Mouse (Mus musculus) T-cell, adult 2 months (primary cell): ENCODE results near the gene Dlx6.

Experiments used
- DNase-seq: peaks from one replicate; pipeline ENCODE4 v3.0.0; 2022; ENCODE audit warnings: low spot score

Dlx6 gene

DNA sequence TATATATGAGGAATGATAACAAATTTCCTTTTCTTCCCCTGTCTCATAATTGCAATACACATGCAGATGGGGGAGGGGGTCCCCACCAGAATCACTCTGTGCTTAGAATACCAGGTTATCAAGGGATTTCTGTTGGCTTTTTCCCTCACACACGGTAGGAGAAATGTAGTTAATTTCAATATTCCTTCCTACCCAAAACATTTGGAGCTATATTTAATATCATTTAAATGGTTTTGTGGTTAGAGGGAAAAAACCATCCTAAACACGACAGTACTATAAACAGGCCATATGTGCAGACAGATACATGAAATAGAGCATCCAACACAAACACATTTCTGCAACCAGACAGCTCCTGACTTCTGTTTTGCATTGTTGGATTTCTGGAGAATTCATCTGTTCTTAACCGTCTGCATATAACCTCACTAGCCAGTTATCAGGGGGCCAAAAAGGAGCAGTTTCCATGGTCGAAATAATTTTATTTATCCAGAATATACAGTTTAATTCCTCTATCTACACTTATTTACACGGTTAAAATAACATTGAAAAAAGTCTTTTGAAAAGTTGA is 14.3 kb downstream of the Dlx6 start:
- DNase-seq, result no peak

DNA sequence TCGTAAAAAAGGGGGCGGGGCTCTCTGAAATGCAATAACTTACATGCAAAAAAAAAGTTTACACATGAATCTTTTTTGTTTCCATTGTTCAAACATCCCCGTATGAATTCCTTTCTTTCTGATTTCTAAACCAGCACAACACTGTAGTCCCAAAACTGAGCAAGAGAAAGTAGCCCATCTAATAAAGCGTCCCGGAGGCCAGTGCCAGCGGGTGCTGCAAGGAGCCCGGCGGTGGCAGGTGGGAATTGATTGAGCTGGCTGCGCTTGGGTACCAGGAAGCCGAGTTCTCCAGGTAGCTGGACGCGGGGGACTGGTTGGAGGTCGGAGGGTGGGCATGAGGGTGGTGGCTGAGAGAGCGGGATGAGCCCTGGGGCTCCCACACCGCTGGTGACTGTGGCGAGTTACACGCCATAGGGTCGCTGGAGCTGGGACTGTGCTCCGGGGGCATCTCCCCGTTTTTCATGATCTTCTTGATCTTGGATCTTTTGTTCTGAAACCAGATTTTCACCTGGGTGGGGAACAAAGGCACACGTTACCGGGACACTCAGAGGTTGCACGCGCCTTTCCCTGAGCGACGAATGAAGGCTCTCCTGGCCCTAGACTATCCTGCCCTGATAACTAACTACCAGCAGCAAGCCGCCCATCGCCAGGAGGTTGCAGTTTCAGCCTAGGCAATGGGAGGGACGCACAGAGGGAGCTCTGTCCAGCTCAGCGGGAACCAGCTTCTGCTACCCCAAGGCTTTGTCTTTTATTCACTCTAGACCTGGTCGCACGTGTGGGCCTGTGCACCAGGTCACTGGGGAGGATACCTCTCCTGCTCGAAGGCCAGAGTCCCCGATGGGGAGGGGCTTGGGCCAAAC is 15.1 kb downstream of the Dlx6 start:
- no peak for DNase-seq

DNA sequence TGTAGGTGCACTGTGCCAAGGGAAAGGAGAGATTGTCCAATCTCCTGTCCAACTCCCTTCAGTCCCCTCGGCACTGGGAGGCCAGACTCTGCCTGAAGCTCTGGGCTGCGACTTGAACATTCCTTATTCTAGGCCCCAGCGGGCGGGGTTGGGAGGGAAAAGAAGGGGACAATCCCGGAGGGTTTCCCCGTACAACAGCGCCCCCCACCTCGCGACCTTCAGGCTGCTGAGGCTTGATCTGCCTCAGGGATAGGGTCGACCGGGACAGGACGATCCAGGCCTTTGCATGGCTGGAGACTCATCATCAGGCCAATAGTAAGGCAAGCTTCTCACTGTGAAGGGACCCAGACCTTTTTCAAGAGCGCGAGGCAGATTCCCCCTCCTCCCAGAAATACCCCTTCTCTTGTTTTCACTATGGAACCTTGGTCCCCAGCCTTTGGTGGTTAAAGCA is 15.7 kb downstream of the Dlx6 start:
- no peak for DNase-seq

DNA sequence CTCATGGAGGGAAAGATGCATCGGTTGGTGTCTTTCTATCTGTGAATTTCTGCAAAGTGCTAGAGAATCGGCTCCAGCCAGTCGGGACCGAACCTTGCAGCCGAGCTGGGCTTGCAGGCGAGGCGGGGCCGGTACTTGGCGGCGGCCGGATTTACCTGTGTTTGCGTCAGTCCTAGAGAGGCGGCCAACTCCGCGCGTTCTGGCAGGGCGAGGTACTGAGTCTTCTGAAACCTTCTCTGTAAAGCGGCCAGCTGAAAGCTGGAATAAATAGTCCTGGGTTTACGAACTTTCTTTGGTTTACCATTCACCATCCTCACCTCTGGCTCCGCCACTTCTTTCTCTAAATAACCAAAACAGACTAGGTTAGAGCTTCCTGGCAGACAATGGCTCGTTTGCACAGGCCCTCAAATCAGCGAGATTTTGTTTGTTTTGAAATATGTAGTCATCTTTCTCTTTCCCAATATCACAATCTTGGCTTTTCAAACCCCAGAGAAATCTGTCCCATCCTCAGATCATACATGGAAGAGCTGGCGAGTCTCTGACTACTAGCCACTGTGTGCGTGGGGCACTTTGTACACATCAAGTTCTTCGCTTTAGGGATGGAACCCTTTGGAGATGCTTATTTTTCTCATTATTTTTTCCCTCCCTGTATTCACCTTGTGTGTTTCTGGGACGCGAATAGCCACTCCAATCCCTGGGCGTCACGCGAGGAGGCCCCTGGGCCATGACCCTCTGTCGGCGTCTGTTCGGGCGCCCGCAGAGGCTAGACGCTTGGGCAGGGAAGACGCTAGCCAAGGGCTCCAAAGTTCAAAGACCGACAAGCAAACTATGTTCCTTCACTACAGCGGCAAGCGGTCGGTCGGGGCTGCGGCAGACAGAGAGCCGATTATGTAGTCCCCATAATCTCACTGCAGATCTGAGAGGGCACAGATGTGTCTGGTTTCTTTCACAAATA is 16.5 kb downstream of the Dlx6 start:
- no peak for DNase-seq

DNA sequence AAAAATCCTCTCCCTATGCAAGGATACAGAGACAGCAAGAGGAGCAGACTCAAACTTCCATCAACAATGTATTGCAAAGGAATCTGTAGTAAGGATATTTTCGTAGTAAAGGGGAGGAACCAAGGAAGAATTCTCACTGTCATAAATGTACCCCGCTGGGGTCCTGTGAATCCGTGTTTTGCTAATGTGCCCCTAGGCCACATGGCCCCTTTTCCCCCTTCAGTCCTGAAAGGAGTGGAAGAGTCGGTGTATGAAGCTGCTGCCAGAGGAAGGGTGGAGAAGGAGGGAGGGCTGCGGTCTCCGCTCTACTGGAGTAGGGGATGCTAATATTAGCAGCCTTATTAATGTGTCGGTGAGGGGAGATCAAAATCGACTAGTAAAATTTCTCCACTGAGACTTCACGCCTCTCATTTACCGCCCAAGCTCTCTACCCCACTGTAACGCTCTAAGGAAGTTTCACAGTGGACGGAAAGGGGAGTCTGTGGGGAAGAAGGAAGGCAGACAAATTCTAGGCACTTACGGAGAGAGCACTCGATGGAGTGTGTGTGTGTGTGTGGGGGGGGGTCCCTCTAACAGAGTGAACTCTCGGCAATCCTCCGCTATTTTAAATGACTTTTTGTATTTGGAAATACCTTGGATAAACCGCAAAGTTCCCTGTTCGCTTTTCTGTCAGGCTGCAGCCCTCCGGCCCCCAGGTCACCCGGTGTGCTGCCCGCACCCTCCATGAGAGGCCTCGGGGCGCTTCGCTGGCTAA is 17.4 kb downstream of the Dlx6 start:
- no peak for DNase-seq

DNA sequence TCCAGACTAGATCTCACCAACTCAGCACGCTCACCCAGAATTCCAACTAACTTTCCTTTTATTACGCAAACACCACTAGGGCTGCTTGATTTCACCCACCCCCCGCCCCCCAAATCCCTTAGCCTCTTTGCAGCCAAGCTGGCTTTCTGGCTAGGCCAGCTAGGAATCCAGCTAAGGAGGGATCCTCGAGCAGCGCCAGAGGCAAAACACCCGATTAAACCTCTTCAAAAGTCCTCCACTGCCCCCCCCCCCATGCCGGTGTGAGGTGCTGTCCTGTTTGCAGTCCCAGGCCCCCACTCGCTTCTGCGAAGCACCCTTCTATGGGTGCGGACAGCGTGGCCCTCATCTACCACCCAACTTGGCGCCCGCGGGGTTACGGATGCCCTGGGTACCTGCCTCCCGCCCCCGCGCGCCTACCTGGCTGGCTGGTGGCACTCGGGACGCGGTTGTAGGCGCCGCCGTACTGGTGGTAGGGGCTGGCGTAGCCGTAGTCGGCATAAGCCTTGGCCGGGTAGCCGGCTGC is 18.0 kb downstream of the Dlx6 start:
- DNase-seq, result no peak

DNA sequence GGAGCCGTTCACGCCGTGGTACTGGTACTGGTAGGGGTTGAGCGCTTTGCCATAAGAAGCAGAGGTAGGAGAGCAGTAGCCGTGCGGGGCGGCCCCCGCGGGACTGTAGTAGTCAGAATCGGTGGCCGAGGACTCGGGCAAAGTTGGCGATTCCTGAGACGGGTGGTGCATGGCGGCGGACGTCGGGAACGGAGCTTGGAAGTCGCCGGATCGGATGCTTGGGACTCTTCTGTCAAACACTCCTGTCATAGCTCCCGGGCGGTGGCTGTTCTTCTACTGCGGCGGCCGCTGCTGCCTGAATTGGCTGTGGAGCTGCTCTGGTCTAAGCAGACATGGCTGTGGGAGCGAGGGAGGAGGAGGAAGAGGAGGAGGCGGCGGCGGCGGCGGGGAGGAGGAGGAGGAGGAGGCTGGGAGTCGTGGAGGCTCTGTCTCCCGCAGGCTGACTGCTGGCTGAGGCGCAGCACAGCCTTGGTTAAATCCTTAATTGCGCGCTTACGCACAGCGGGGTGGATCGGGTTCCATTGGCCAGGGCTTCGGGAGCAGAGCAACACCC is 18.6 kb downstream of the Dlx6 start, which contains the start of gene Dlx5:
Gene Dlx5, minus strand, starts transcription at position 448 of the 553 bp plus-strand sequence.
- no peak for DNase-seq

DNA sequence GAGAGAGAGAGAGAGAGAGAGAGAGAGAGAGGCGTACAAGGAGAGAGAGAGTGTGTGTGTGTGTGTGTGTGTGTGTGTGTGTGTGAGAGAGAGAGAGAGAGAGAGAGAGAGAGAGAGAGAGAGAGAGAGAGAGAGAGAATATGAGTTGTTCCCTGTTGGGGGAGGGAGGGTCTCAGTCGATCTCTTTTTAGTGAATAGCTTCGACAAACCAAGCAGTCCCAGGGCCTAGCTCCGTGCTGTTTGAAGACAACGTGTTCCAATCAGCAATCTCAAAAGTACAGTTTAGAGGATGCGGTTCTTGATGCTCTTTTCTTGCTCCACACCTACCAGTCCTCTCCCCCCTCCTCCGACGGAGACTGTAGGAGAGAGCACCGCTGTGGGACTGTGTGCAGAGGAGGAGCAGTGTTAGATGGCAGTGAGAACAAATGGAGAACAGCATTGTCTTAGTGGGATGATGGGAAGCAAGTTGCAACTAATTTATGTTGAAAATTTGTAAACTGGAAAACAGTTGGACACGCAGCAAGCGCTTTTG is 19.2 kb downstream of the Dlx6 start:
- no peak for DNase-seq

DNA sequence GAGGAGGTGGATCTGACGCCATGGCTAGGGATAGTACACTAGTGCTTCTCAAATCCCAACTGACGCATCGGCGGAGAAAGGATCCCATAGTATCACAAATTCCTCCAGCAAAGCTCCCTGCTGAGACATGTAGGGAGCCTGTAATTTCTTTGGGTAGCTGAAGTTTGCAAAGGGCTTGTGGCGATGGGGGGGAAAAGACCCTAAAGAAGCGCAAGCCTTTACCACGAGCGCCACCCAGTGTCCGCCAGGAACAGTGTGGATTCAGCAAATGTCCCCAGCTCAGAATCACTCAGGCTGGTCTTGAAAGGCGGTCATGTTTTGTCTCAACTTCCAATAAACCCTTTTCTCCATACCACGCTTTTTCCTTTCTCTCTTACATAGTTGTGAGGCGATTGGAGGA is 21.8 kb downstream of the Dlx6 start:
- no peak for DNase-seq

DNA sequence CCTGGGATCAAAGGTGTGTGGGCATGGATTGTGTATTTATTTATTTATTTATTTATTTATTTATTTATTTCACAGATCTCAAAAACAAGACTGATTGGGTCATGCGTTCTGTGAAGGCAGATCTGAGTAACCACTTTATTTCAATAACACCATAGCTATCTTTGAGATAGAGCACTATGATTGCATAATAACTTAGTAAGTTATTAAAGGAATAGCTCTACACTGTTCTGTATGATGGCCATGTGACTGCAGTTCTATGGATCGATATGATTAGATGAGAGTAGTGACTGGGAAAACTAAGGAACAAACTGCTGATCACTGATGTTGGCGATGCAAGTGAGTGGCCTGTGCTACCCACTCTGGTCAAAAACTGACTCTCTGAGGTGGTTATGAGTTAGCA is 23.1 kb downstream of the Dlx6 start:
- DNase-seq, result no peak

DNA sequence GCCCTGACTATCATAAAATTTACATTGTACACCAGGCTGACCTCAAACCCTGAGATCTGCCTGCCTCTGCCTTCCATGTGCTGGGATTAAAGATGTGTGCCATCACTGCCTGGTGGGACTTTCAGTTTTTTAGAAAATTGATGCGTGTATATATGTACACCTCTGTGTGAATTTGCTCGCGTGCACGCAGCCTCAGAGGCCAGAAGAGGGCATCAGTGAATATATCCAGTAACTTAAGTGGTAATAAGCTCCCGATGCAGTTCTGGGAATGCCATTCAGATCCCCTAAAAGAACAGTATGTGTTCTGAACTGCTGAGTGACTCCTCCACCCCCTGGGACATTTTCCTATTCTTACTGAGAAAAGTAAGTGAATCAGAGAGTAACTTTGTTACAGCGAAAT is 26.9 kb downstream of the Dlx6 start:
- DNase-seq, result no peak

DNA sequence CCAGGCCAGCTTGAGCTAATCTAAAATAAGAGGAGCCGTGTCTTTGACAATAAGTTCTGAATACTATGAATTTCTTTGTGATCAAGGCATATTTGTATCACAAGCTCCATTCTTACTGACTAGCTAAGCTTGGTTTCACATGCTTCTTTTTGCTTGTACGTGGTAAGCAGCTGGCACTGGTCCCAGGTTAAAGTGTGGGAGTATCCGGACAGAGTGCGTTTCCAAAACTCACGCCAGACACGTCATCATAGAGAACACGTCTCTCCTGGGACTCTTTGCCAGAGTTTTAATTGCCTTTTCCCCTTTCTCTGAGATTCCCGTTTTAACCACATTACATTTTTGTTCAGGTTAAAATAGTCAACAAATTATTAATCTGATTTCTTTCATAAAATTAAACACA is 46.5 kb downstream of the Dlx6 start:
- no peak for DNase-seq

DNA sequence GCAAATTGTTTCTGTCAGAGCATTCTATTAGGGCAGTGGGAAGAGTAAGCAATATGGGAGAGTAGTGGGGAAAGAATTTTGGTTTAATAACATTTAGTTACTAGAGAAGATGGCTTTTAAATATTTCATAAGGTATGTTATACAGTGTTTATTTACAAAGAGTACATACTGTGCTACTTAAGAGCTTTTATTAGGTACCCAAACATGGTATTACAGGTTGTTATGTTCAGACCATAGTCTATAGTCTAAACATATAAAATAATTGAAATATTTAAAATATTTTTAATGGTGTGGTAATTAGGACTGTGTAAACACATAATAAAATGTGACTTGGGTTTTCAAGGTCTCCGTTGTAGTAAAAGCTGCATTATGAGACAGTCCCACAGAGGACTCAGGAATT is 51.2 kb downstream of the Dlx6 start:
- no peak for DNase-seq

DNA sequence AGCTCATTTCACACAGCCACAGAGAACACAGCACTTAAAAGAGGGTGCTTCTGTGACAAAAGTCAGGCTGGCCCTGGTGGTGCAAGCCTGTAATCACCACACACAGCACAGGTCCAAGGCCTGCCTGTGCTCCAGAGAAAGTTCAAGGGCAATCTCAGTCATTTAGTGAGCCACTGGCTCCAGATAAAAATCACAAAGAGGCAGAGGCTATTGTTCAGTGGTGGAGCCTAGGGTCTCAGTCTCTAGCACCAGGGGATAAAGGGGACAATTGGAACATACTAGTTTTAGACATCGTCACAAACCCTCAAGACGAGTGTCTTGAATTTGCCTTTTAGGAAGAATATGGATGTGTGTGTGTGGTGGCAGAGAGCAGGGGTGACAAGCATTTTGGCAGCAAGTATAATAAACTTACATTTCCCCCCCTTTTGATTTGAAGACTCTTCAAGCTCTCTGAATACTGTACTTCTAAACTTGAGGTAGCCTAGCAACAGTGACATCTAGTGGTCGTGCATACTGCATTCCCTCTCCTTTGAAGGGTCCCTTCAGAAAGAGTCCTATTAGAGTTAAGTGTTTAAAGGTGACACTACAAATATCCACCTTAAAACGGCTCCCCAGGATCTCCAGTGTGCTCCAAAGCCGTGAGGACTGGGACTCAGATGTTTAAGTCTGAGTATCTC is 51.9 kb downstream of the Dlx6 start:
- peak; percentile 2 for DNase-seq

DNA sequence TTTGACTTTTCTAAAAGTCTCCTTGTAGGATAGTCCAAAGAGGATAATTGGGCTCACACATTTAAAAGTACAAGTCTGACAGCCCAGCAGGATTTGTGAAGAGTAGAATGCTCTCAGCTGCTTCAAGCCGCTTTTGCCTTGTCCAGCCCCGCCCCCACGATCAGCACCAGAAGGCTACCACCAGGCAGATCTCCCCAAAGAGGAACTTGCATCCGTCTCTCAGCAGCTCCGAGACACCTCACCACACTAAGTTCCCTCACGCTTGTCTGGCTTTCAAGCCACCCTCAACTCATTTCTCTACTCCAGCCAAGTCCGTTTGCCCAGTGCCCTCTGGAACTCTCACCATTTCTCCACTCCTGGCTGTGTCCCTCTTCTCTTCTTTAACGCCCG is 52.4 kb downstream of the Dlx6 start:
- DNase-seq, result no peak

DNA sequence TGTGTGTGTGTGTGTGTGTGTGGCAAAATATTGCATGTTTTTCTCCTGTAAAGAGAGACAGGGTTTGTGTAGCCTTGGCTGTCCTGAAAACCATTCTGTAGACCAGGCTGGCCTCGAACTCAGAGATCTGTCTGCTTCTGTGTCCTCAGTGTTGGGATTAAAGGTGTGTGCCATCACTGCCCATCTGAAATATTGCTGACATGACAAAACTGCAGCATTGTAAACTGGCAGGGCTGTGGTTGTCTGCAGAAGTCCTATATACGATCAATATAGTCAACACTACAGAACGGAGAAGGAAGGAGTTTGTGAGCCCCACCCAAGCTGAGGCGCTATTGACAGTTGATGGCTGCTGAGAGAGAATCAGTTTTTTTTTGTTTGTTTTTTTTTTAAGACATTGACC is 54.2 kb downstream of the Dlx6 start:
- no peak for DNase-seq
